Mouse (Mus musculus): ENCODE measurements around the gene Gphb5.

DNA sequence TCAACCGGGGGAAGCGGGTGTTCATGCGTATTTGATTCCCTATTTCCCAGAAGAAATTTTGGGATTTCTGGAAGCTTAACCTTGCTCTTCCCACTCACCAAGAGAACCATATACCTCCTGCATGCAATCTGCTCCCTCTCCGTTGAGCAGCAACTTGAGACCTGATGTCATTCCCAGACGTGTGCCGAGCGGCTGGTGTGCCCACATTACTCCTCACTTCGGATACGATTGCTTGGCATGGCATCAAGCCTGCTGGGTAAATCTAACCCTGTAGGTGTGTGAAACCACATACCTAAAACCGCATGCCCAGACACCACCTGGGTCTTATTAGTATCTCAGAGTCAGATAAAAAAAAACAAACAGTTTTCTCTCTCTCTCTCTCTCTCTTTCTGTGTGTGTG lies 42.1 kb downstream of the Gphb5 start:
- TF ChIP-seq CTCF (IDR thresholded peaks at IDR 0.05; ENCODE audit: extremely low read depth, insufficient read length, insufficient replicate concordance, low read depth, low read length) (no peak), POLR2A (IDR thresholded peaks at IDR 0.05; ENCODE audit: low read depth, low read length) (no peak)
